Mouse (Mus musculus): ENCODE measurements at regions not wholly inside any gene's neighbourhood (a gene's known extent, or its start where the extent isn't known, plus 50 kb on each side); places are given as distances from the start of the nearest gene placed in this dataset.

DNA sequence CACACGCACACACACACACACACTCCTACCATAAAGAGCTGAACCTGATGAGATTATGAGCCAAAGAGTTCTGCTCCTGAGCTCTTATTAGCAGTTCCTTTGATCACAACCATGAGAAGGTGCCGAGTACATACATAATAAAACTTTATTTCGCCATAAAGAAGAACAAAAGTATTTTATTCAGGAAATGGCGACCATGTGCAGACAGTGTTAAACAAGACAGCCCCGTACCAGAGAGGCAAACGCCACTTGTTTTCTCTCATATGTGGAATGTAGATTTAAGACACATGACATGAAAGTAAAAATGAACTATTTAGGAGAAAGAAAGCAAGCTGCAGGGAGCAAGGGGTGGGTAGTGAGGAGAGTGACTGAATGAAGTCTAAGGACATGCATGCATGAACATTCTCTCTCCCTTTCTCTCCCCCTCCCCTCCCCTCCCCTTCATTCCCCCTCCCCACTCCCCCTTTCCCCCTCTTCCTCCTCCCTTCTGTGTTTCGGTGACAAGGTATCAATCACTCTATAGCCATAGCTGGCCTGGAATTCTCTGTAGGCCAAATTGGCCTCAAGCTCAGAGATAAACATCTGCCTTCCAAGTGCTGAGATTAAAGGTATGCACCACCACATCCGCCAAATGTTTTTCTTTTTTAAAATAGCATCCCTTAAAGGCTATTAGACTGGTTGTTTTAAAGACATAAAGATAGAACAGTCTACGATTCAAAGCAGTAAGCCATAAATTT is 266.0 kb upstream of the Map3k7 start:
- DNase-seq (ENCODE audit: low spot score) (no peak), ATAC-seq (replicated peaks; ENCODE audit: low FRiP score) (no peak)
- H3K4me1 ChIP-seq (replicated peaks; ENCODE audit: control insufficient read depth, insufficient read depth, low read length) = no peaks in the 10 kb centered on the region
- H3K9ac ChIP-seq (ENCODE audit: low read depth, low read length) = no peak overlapping the region
- H3K27me3 ChIP-seq (replicated peaks; ENCODE audit: control insufficient read depth, insufficient read depth, low read length) = no peaks in the 10 kb centered on the region
- no peak overlapping the region for H3K4me3 ChIP-seq (ENCODE audit: low read depth, low read length)
- no peak overlapping the region for H3K27ac ChIP-seq (ENCODE audit: low read depth, low read length)
- H3K4me2 ChIP-seq = no peak overlapping the region
- WGBS = 73% methylated on average over 9 of the region's 9 CpGs
- no peaks in the 10 kb centered on the region for H3K9me3 ChIP-seq (ENCODE audit: control insufficient read depth, low read length)
- H3K36me3 ChIP-seq (ENCODE audit: control insufficient read depth, insufficient read depth, low read length) = no peaks in the 10 kb centered on the region

DNA sequence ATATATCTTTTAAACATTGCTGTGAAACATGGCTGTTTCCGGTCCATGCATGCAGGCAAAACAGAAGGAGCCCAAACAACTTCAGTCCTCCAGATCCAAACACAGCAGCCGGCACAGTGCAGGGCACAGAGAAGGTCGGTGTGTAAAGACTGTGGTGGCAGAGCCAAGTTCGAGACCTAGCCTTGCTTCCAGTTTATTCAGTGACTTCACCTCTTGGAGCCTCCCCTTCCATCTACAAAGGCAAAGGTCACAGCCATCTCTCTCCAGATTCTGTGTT is 265.5 kb upstream of the Map3k7 start:
- no peak overlapping the region for H3K27ac ChIP-seq (ENCODE audit: low read depth, low read length)
- no peaks in the 10 kb centered on the region for H3K27me3 ChIP-seq (replicated peaks; ENCODE audit: control insufficient read depth, insufficient read depth, low read length)
- H3K9me3 ChIP-seq (ENCODE audit: control insufficient read depth, low read length) = no peaks in the 10 kb centered on the region
- no peak overlapping the region for H3K4me3 ChIP-seq (ENCODE audit: low read depth, low read length)
- no peak for DNase-seq (ENCODE audit: low spot score)
- ATAC-seq (replicated peaks; ENCODE audit: low FRiP score) = no peak
- H3K36me3 ChIP-seq (ENCODE audit: control insufficient read depth, insufficient read depth, low read length) = no peaks in the 10 kb centered on the region
- no peaks in the 10 kb centered on the region for H3K4me1 ChIP-seq (replicated peaks; ENCODE audit: control insufficient read depth, insufficient read depth, low read length)
- WGBS = 63% methylated on average over 4 of the region's 4 CpGs
- no peak overlapping the region for H3K9ac ChIP-seq (ENCODE audit: low read depth, low read length)
- no peak overlapping the region for H3K4me2 ChIP-seq

DNA sequence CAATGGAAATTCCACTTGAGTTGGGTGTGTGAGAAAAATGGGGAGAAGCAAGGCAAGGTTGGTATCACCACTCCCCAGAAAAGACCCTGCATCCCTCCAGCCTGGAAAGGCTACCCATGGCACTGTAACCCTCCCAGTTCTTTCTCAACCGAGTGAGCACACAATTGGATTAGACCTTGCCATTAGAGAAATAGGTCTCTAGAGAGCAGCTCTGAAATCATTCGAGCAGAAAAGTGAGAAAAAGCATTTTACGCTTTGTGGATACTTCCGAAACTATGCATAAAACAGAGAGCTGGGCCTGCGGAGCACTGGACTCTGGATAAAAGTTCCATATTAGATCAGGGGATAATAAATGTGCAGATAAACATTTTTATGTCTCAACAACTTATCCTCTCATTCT is 264.6 kb upstream of the Map3k7 start:
- ATAC-seq (replicated peaks; ENCODE audit: low FRiP score) = no peak
- no peaks in the 10 kb centered on the region for H3K4me1 ChIP-seq (replicated peaks; ENCODE audit: control insufficient read depth, insufficient read depth, low read length)
- DNase-seq (ENCODE audit: low spot score) = no peak
- H3K4me3 ChIP-seq (ENCODE audit: low read depth, low read length) = no peak overlapping the region
- H3K9ac ChIP-seq (ENCODE audit: low read depth, low read length) = no peak overlapping the region
- no peaks in the 10 kb centered on the region for H3K9me3 ChIP-seq (ENCODE audit: control insufficient read depth, low read length)
- H3K4me2 ChIP-seq = no peak overlapping the region
- H3K27me3 ChIP-seq (replicated peaks; ENCODE audit: control insufficient read depth, insufficient read depth, low read length) = no peaks in the 10 kb centered on the region
- H3K27ac ChIP-seq (ENCODE audit: low read depth, low read length) = no peak overlapping the region
- no peaks in the 10 kb centered on the region for H3K36me3 ChIP-seq (ENCODE audit: control insufficient read depth, insufficient read depth, low read length)
- WGBS = 81% methylated on average over 5 of the region's 5 CpGs

DNA sequence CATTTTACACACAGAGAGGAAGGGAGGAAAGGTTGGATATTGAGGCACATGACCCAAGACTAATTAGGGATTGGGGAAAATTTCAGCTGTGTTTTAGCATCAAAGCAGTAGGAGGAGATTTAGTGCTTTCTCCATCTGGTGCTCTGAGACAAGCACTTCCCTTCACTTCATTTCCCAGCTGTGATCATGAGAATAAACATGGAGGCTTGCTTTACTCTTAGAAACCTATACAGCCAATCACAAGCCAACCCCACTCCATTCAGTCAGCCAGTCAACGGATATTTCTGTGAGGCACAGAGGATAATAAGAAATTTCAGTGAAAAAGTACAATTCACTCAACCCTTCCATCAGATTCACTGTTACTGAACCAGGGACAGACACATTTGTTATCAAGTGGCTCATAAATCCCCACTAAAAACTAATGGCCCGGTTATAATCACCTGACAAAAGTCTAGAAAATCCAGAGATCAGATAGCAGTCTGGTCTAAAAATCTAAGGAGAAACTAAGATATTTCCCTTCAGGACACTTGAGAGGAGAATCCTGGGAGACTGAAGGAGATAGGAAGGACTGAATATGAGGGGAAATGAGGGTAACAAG is 249.7 kb upstream of the Map3k7 start:
- Histone ChIP-seq H3K4me1 (replicated peaks; ENCODE audit: control insufficient read depth, insufficient read depth, low read length) (no peaks in the 10 kb centered on the region), H3K36me3 (ENCODE audit: control insufficient read depth, insufficient read depth, low read length) (no peaks in the 10 kb centered on the region), H3K27me3 (replicated peaks; ENCODE audit: control insufficient read depth, insufficient read depth, low read length) (no peaks in the 10 kb centered on the region), H3K4me3 (ENCODE audit: low read depth, low read length) (no peak overlapping the region), H3K9ac (ENCODE audit: low read depth, low read length) (no peak overlapping the region), H3K4me2 (no peak overlapping the region), H3K27ac (ENCODE audit: low read depth, low read length) (no peak overlapping the region), H3K9me3 (ENCODE audit: control insufficient read depth, low read length) (no peaks in the 10 kb centered on the region)
- ATAC-seq (replicated peaks; ENCODE audit: low FRiP score) (no peak), DNase-seq (ENCODE audit: low spot score) (no peak)
- 77% methylated on average over 2 of the region's 2 CpGs for WGBS

DNA sequence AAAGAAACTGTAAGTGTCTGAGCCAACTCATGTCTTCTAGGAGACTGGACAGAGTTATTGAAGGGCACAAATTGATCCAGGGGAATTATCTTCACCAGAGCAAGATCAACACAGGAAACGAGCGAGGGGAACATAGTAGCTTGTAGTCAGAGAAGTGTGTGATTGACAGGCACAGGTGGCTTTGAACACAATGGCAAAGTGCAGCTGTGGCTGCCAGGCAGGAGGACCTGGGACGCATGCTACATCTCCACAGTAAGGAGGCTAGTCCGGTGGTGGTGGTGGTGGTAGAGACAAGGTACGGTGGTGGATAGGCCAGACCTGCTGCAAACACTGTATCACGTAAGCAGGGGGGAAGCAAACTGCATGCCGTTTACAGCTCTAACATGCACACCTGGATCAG is 240.4 kb upstream of the Map3k7 start:
- Histone ChIP-seq H3K4me1 (replicated peaks; ENCODE audit: control insufficient read depth, insufficient read depth, low read length) (no peaks in the 10 kb centered on the region), H3K27me3 (replicated peaks; ENCODE audit: control insufficient read depth, insufficient read depth, low read length) (no peaks in the 10 kb centered on the region), H3K4me3 (ENCODE audit: low read depth, low read length) (no peak overlapping the region), H3K27ac (ENCODE audit: low read depth, low read length) (no peak overlapping the region), H3K9me3 (ENCODE audit: control insufficient read depth, low read length) (no peaks in the 10 kb centered on the region), H3K4me2 (no peak overlapping the region), H3K9ac (ENCODE audit: low read depth, low read length) (no peak overlapping the region), H3K36me3 (ENCODE audit: control insufficient read depth, insufficient read depth, low read length) (no peaks in the 10 kb centered on the region)
- DNase-seq (ENCODE audit: low spot score) (no peak), ATAC-seq (replicated peaks; ENCODE audit: low FRiP score) (no peak)
- 68% methylated on average over 7 of the region's 7 CpGs for WGBS

DNA sequence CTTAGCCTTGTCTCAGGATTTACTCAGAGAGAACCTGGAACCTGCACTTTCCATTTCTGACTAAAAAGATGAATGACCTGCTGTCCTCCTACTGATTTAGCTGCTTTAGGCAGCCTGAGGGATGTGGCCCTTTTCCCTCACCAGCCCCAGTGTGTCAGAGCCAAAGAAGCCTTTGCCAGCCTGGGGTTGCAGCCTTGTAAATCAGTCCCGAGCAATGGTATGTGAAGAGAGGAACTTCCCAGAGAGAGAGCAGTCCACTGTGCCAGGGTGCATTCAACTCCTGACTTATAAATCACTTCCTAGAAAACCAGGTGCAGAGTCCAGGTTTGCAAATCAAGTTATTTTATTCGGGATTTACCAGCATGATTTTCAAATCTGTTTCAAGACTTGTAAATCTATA is 239.5 kb upstream of the Map3k7 start:
- WGBS = 52% methylated on average over 2 of the region's 2 CpGs
- no peak overlapping the region for H3K27ac ChIP-seq (ENCODE audit: low read depth, low read length)
- no peaks in the 10 kb centered on the region for H3K9me3 ChIP-seq (ENCODE audit: control insufficient read depth, low read length)
- no peak for DNase-seq (ENCODE audit: low spot score)
- no peaks in the 10 kb centered on the region for H3K27me3 ChIP-seq (replicated peaks; ENCODE audit: control insufficient read depth, insufficient read depth, low read length)
- no peak overlapping the region for H3K4me2 ChIP-seq
- no peak overlapping the region for H3K9ac ChIP-seq (ENCODE audit: low read depth, low read length)
- no peak overlapping the region for H3K4me3 ChIP-seq (ENCODE audit: low read depth, low read length)
- H3K36me3 ChIP-seq (ENCODE audit: control insufficient read depth, insufficient read depth, low read length) = no peaks in the 10 kb centered on the region
- H3K4me1 ChIP-seq (replicated peaks; ENCODE audit: control insufficient read depth, insufficient read depth, low read length) = no peaks in the 10 kb centered on the region
- no peak for ATAC-seq (replicated peaks; ENCODE audit: low FRiP score)

DNA sequence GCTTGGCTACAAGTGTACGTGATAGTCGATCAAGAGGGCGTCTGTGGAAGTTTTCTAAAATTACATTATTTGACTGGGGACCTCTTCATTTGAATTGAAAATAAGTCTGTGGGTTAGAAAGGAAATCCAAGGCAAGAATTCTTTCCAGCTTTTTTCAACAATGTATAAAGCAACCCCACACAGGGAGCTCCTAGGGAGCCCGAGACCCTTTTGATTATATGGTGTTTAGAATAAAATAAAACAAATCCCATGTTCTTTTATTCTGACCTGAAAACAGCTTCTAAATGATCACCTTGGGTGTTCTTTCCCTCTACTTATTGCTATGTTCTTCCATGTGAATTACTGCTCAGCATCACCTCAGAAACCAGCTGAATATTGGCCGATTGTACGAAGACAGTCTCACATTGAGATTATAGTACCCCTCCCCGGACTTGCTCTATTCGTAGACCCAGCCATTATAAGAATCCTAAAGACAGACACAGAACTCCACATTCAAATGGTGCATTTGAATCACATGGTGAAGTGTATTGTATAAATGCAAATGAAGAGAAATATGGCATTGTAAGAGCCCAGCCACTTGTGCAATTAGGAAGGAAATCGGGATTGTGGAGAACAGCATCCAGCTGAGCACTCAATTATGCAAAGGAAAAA is 236.3 kb upstream of the Map3k7 start:
- Histone ChIP-seq H3K27me3 (replicated peaks; ENCODE audit: control insufficient read depth, insufficient read depth, low read length) (no peaks in the 10 kb centered on the region), H3K9ac (ENCODE audit: low read depth, low read length) (no peak overlapping the region), H3K4me2 (no peak overlapping the region), H3K27ac (ENCODE audit: low read depth, low read length) (no peak overlapping the region), H3K4me1 (replicated peaks; ENCODE audit: control insufficient read depth, insufficient read depth, low read length) (no peaks in the 10 kb centered on the region), H3K9me3 (ENCODE audit: control insufficient read depth, low read length) (no peaks in the 10 kb centered on the region), H3K36me3 (ENCODE audit: control insufficient read depth, insufficient read depth, low read length) (no peaks in the 10 kb centered on the region), H3K4me3 (ENCODE audit: low read depth, low read length) (no peak overlapping the region)
- DNase-seq (ENCODE audit: low spot score) (no peak), ATAC-seq (replicated peaks; ENCODE audit: low FRiP score) (no peak)
- whole genome bisulfite sequencing = 90% methylated on average over 9 of the region's 9 CpGs

DNA sequence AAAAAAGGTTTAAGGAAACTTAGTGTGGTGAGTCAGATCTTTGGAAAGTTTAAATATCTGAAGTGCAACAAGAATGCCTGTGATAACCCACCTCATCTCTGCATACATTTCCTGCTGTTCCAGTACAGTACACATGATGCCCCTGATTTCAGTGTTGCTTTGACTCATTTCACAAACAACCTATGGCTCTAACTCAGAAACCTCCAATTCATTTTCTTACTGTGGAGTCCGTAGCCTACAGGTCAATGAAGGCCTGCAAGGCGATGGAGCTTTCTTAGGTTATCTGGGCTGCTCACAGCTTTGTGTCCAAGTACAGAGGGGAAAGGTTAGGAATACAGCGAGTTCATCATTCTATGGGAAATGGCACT is 235.8 kb upstream of the Map3k7 start:
- Histone ChIP-seq H3K9me3 (ENCODE audit: control insufficient read depth, low read length) (no peaks in the 10 kb centered on the region), H3K4me3 (ENCODE audit: low read depth, low read length) (no peak overlapping the region), H3K9ac (ENCODE audit: low read depth, low read length) (no peak overlapping the region), H3K4me1 (replicated peaks; ENCODE audit: control insufficient read depth, insufficient read depth, low read length) (no peaks in the 10 kb centered on the region), H3K27me3 (replicated peaks; ENCODE audit: control insufficient read depth, insufficient read depth, low read length) (no peaks in the 10 kb centered on the region), H3K4me2 (no peak overlapping the region), H3K36me3 (ENCODE audit: control insufficient read depth, insufficient read depth, low read length) (no peaks in the 10 kb centered on the region), H3K27ac (ENCODE audit: low read depth, low read length) (no peak overlapping the region)
- ATAC-seq (replicated peaks; ENCODE audit: low FRiP score) (no peak), DNase-seq (ENCODE audit: low spot score) (no peak)
- WGBS = 79% methylated on average over 3 of the region's 3 CpGs

DNA sequence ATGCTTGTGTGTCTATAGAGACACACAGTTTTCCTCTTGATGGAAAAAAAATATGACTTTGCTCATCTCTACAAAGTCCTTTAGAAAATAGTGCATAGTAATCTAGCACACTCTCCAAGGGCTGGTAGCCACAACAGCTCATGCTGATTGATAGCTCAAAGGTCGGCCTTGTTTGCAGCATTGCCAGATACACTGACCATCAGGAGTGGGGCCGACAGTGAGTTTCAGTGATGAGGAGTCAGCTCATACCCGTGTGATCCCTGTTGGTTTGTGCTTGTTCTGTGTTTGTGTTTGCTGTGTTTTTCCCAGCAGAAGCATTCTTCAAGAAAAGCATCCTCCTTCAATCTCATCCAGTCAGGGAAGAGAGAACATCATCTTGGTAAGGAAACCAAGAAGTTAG is 220.1 kb upstream of the Map3k7 start:
- Histone ChIP-seq H3K27me3 (replicated peaks; ENCODE audit: control insufficient read depth, insufficient read depth, low read length) (no peaks in the 10 kb centered on the region), H3K36me3 (ENCODE audit: control insufficient read depth, insufficient read depth, low read length) (no peaks in the 10 kb centered on the region), H3K9ac (ENCODE audit: low read depth, low read length) (no peak overlapping the region), H3K4me2 (no peak overlapping the region), H3K27ac (ENCODE audit: low read depth, low read length) (no peak overlapping the region), H3K4me3 (ENCODE audit: low read depth, low read length) (no peak overlapping the region), H3K4me1 (replicated peaks; ENCODE audit: control insufficient read depth, insufficient read depth, low read length) (no peaks in the 10 kb centered on the region), H3K9me3 (ENCODE audit: control insufficient read depth, low read length) (no peaks in the 10 kb centered on the region)
- no peak for DNase-seq (ENCODE audit: low spot score)
- WGBS = 70% methylated on average over 3 of the region's 3 CpGs
- ATAC-seq (replicated peaks; ENCODE audit: low FRiP score) = no peak
